Mouse (Mus musculus) right cerebral cortex, postnatal 25 days (tissue): ENCODE results near the gene Trabd2b.

Source experiments
- DNase-seq: peaks from one replicate; pipeline ENCODE4 v3.0.0; 2022

Gene Trabd2b

DNA sequence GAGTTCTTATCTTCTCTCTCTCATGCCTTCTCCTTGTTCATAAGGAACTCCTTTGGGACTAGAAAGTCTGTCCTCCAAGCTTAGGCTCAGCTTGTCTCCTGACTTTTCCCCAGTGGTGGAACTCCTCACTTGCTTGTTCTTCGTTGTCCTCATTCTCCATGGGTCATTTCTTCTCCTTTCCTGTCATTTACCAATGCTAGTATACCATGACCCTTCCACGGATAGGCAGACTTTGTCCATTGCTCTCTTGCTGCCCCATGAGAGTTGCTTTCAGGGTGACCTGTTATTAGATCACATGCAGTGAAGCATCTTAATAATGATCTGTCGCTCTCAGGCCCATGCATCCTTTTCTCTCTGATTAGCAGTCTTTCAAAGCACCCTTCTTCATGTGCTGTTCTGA, 46.6 kb downstream of the Trabd2b start:
- DNase-seq: no peak

DNA sequence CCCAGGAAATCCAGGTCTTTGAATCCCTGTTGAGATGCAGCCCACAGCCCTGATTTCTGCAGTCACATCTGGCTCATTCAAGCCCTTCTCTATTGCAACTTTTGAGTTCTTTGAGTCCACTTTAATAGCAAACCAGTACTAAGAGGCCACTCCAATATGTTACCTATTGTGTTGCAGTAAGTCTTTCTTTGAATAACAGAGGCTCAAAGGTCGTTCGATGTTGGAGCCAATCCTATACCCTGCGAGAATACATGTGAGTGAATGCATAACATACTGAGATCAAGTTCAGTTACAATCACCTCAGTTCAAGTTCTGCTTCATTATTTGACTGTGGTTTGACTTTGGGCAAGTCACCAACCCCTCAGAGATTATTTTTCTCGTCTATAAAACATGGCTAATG, 47.5 kb downstream of the Trabd2b start:
- no peak for DNase-seq

DNA sequence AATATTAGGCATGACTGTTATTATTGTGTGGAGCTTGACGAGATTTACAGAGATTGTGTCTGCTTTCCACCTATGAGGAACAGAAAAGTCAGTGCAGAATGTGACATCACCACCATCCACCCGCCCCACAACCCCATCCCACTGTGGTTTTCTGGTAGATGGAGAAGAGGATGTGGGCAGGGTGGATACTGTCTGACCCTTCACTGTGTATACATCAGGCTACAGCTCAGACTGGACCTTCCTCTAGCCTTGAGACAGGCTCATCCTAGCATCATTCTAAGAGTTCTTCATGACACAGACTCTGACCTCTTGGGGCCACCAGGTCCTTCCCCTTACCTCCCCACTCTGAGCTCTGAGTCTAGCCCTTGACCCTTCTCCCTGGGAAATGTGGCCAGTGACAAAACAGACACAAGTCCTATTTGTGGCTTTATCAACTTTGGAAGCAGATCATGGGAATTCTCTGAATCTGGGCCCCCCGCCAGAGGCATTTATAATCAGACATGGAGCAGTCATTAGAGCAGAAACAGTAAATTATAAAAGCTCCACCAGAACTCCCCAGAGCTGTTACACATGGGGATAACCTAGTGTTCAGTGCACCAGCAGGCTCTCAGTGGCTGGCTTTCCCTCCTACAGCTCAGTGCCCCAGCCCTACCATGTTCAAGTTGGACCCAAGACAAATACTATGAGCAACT, 48.1 kb downstream of the Trabd2b start:
- no peak for DNase-seq

DNA sequence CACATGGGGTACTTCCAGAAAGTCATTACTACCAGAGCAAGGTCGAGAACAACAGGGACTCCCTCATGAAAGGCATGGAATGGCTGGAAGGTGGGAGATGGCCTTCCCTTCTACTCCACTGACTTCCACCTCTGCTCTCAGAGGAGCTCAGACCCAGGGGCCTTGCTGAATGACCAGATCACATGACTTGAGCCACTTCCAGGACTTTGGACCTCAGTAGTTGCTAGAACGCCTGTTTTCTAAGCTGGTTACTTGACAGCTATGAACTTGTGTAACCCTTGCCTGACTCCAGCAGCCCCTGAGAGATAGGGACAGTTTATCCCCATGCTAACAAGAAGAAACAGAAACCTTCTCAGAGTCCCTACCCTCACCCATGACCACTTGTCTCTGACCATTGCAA, 50.6 kb downstream of the Trabd2b start:
- no peak for DNase-seq

DNA sequence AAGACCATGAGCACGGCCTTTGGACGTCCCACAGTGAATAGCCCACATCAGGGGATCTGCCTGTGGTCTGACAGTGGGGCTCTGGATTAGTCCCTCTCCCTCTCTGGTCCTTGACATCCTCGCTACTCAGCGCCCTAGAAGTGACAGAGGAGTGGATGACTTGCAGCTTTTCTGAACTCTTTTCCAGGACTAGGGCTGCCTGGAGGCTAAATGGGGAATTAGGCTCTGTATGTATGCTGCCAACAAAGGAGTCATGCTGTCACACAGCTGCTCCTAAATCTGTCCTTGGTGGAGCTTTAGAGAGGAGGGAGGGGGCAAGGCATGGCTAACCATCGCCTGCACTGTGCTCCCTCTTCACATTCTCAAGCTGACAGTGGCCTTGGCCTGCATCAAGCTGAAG, 53.1 kb downstream of the Trabd2b start:
- no peak for DNase-seq

DNA sequence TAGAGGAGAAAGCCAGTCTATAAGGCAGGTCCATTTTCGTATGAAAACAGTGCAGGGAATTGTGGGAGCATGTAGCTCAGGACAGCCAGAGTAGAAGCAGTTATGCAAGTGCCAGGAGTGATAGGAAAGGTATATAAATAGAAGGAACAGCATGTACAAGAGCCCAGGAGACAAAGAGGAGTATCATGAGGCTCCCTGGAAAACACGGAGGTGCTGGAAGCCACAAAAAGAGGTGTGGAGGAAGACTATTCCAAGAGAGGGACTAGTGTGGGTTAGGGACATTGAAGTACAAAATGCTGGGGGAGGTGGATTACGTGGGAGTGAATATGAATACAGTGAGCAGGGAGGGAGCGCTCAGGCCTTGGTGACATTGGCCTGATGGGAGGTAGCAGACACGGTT, 53.9 kb downstream of the Trabd2b start:
- DNase-seq: peak; percentile 41

DNA sequence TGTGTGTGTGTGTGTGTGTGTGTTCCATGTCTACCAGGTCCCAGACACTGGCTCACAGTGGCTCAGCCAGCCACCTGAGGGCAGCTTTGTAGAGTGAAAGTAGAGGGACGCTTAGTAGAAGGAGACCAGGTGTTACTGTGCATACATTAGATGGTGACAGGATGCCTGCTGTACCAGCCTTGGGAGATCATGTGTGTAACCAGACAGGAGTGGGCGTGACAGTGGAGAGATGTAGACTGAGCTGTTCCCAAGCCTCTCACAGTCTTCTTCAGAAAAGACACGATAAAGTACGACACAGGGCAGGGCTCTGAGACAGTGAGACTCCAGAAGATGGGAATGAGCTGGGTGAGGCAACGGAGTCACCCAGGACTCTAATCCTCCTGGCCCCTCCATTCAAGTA, 54.6 kb downstream of the Trabd2b start:
- DNase-seq: peak; percentile 48

DNA sequence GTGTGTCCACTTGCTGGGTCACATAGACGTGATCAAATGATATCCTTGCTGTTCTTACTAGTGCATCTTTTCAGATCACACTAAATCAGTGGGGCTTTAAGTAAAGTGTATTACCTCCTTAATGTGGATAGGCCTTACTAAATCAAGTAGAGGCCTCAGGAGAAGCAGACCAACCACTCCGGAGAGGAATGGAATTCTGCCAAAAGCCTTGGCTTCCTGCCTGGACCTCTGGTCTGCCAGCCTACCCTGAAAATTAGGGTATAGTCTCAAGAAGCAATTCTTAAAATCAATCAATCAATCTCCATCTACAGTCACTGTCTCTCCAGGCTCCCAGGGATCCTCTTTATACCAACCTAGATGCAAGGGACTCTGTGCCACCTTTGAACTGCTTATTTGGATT, 59.1 kb downstream of the Trabd2b start:
- DNase-seq: no peak

DNA sequence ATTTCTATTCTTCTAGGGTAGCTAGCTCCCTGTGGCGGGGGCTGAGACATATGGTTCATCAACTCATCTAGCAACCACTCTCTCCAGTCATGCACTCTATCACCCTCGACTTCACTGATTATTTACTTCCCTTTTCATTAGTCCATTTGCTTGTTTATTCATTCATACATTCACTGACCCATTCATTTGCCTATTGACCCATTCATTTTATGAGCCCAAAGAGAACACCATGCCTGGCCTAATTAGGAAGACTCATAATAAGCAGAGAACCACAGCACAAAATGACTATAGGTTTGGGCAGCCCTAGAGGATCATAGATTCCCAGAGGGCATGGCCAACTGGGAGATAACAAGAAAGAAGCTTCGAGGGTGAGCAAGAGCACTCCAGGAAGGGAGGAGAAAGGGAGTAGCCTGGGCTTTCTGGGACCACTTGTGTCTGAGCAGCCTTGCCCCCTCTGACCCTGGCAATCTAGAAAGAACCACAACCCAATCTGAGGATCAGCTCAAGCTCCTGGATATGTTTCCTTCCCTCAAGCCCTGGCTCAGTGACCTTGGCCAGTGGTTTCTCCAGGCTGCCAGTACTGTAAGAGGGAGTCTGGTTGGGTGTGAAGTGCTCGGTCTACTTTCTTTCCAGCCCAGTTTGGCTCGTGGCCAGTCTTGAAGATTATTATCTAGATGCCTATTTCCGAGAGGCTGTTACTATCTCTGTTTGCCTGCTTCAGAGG, 61.0 kb downstream of the Trabd2b start:
- no peak for DNase-seq

DNA sequence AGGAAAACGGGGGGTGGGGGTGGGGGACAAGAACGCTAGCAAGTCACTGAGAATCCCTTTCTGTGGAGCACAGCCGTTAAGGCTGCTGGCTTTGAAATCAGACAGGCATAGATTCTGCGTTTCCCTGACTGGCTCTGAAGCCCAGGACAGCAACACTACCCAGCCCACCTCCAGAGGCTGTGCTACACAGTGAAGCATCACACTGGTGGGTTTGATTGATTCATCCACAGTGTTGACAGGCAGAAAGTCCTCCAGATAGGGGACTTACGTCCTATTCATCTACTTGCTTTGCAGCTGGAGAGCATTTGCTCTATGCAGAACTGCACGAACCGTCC, 61.5 kb downstream of the Trabd2b start:
- no peak for DNase-seq

DNA sequence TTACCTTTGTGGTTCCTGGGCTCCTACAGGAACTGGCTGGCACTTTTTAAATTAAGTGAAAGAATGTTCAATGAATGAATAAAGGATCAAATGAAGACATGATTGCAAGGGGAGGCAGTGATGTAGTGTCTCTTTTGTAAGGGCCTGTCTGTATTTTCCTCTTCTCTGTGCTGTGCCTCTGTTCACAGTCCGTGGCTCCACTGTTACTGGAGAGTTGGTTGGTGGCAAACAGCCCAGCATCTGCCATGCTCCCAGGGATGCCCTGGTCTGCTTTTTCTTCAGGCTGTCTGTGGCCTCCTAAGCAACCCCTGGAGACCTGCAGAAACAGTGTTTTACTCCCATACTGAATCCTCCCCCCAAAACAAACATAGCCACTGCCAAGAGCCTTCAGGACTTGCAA, 63.4 kb downstream of the Trabd2b start:
- DNase-seq: no peak

DNA sequence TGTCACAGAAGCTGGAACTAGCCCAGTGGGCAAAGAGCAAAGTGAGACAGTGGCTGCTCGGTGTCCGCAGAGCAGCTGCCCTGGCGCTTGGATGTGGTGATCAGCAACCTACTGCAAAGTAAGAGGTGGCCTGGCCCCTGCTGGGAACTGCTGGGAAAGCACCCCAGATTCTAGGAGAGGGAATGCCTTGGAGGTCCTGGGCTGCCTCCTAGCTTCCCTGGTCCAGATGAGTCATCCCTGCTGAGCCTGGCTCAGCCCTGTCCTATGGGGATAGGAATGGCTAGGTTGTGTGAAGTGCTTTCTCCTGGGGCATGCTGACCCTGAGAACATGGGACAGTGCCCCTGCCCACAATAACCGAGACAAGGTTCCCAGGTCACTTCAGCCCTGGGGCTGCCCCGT, 65.6 kb downstream of the Trabd2b start:
- DNase-seq: no peak

DNA sequence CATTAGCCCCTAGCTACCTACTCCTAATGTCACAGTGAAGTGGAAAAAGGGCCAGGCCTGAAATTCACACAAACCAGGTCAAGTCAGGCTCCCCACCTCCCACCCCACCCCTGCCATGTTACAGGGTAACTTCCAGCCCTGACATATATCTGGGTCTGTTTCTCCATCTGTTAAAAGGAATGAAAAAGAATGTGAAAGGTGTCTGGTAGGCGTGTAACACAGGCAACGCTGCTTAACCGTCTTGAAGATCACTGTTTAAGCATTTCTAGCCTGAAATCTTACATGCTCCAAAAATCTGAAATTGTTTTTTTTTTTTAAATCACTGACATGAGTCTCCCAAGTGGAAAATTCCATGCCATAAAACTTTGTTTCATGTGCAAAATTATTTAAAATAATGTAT, 69.8 kb downstream of the Trabd2b start:
- no peak for DNase-seq

DNA sequence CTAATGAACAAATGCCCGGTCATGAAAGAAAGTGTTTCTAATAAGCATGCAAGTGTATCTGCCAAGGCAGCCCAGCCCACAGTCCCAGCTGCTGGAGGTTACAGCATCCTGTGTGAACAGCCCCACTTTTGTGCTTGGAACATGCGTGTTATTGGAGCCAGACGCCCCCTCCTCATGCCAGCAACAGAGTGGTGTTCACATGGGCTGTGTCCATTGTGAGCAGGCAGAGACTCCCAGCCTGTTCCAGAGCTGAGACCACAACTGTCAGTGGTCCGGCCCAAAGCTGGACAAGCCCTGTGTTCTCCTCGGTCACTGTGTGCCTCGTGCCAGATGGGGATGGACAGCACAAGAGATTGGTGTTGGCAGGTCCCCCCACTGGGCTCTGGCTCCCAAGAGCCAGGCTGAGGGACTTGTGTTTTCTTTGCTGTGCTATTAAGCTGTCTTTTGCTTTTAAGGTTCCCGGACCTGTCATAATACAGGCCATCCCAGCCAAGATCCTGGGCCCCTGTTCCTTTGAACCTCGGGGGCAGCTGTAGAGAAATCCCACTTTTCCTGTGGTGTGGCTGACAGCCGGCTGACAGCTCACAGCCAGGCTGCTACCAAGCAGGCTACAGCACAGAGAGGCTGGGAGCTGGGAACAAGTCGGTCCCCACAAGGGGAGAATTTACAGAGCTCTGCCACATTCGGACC, 70.7 kb downstream of the Trabd2b start:
- DNase-seq: no peak

DNA sequence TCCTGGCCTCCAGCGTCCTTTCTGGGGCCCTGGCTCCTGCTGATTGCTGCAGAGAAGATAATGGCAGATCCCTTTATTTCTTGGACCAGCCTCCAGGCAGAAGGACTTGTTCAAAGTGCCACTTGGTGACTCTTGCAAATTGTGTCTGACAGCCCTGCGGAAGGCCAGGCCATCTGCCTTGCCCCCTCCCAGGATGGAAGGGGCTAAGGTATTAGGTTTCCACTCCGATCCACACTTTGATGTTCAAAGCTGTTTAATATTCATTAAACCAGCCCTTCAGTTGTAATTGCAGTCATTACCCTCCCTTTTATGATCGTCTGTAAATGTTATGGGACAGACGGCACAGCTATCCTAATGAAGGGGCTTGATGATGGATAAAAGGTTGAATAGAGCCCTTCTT, 75.0 kb downstream of the Trabd2b start:
- DNase-seq: no peak

DNA sequence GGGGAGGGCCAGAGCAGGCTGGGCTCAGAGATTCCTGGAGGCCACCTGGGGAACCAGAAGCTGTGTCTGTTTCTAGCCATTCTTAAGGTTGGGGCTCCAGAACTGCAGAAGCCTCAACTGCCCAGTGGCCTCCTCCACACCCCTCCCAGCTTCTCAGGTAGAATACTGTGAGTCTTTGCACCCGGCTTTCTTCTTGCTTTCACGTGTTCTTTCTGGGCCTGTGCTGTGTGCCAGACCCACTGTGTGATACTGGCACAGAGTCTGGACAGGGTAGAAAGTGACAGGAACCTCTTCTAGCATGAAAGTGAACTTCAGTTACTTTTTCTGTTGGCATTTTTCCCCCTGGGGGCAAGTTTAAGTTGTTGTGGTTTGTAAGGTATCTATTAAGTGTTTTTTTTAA, 77.6 kb downstream of the Trabd2b start:
- no peak for DNase-seq

DNA sequence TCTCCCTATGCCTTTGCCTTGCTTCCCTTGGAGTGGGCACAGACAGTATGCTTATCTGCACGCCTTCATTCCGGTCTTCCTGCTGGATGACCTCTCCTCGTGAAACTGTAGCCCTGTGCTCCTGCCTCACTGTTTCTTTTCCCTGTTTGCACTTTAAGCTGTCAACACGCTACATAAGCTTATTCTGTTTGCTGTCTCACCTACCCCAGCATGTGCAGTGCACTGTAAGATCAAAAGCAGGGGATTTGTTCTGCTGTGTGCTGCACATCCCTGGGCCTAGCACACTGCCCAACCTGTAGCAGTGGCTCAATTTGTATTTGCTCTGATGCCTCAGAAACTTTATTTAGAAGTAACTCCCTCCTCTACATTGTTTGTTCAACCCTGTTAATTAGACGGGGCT, 79.5 kb downstream of the Trabd2b start:
- DNase-seq: no peak

DNA sequence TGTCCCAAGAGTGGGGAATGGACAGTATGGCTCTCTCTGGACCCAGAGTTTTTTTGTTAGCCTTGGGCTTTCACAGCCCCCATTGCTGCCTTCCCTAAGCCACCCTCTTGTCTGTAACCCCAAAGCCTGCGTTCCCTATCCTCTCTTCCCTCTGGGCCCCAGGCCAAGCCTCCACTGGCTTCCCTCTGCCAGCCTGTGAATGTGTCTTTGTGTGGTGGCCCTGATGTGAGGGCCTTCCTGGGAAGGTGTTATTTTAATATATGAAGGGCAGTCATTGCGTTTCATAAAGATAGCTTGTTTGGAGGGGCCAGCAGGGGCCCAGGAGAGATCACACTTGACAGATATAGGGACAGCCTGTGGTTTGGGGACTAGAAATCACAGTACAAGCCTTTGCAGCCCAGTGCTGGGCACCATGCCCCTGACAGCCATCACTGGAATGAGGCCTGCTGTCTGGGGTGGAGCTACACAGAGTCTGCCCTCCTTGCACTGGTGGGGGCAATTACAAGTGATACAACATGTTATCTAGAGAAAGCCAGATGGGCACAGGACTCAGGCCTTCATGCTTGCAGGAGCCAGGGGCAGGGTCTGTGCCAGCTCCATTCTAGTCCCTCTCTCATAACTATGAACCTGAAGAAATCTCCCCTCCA, 80.5 kb downstream of the Trabd2b start:
- DNase-seq: no peak

DNA sequence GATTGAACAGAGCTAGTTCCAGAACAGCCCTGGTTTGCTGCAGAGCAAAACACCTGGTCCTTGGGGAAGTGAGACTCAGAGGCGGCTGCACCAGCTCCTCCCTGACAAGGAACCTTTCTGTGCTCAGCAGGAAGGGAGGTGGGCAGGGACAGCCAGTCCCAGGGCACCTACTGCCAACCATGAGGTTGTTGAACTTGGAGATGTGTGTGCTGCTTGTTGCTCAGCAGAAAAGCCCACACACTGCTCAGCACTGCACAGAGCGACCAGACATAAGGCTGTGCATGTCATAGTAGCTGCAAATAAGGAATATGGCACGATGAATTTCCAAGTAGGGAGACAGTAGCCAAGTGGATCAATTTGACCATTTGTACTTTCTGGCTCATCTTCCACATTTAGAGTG, 81.2 kb downstream of the Trabd2b start:
- no peak for DNase-seq

DNA sequence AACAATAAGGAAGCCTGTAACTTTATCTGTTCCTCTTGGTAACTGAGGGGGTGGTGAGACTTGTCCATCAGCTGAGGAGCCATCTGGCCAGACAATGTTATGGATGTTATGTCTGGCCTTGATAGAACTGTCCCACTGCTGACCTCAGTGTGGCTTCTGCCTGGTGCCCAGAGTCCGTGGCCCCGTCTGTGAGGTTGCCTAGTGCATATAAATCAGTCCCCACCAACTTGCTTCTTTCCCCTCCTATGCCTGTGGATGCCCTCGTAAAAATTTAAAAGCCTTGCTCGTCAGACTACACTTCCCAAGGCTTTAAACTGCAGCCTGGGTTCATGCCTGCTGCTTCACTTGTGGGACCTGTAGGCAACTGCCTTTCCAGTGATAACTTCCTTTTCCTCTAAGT, 85.6 kb downstream of the Trabd2b start:
- no peak for DNase-seq

DNA sequence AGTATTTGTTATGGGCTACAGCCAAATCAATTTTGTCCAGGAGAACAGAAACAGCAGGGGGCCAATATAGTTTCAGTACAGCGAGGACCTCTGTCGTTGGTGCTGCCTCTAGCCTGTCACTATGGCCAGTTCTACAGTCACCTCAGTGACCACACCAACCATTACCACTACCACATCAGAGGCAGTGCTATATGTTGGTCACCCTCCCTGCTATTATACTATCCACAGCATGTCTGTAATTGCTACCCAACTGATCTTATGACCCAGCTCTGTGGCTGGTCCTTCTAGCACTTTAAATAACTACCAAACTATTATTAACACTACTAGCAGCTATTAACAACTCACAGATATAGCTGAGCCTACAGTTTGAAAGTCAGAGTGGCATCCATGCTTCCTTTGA, 87.5 kb downstream of the Trabd2b start:
- DNase-seq: no peak

DNA sequence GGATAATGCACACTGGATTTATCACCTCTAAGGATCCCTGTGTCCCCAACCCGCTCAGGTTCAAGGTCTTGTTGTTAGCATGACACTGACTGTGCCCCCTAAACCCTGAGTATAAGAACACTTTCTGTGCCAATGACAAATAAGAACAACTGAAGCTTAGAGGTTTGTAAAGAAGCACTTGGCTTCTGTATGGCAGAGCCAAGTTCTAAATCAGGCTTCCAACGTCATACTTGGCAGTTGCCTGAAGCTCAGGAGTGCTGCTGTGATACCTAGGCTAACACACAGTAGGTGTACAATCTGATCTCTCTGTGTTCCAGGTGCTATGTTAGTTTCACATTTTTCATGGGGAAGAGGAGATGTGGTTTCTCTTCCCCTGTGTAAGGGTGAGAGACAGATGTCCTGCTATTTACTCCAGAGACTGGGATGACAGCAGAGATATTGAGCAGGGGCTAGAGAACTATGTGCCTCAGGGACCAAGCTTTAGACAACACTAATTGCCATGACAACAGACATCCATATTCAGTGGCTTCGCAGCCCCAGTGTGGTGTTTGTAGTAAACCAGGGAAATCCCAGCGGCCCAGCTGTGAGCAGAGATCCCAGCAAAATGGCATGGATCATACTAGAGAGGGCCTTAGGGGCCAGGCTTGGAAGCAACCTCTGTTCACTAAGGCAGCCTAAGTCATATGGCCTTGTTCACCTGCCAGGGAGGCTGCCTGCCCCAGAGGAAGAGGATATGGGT, 89.3 kb downstream of the Trabd2b start:
- DNase-seq: no peak

DNA sequence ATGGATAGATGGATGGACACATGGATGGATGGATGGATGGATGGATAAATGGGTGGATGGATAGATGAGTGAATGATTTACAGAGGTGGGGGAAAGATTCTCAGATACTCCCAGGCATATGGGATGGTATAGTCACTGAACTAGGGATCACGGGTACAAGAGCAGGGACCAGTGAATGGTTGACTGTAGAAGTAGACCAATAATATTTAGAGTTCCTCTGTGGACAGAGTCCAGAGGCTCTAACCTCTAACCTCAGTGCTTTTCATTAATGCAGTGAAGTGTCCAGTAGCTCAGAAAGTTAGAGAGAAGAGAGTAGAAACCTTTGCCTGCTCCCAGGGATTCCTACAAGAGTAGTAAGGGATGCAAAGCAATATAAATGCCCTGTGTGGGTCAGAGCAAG, 93.1 kb downstream of the Trabd2b start:
- no peak for DNase-seq
